Mouse (Mus musculus) brain, embryonic 14.5 days (tissue): ENCODE measurements around the gene Tbc1d2.

Source experiments
- CTCF ChIP-seq: fragments of 200-500 bp; IDR thresholded peaks from 2 replicates; pipeline ENCODE4 v1.5.1; 2012; ENCODE audit warnings: inconsistent platforms, mild to moderate bottlenecking, moderate library complexity, borderline replicate concordance; ENCODE audit not compliant: insufficient read depth, insufficient read length; ENCODE audit errors: extremely low read depth
- POLR2A ChIP-seq: fragments of 200-500 bp; IDR thresholded peaks from 2 replicates; pipeline ENCODE4 v1.6.1; 2012; ENCODE audit warnings: mild to moderate bottlenecking, inconsistent platforms, borderline replicate concordance; ENCODE audit not compliant: poor library complexity, insufficient read depth, insufficient read length, severe bottlenecking; ENCODE audit errors: extremely low read depth

DNA sequence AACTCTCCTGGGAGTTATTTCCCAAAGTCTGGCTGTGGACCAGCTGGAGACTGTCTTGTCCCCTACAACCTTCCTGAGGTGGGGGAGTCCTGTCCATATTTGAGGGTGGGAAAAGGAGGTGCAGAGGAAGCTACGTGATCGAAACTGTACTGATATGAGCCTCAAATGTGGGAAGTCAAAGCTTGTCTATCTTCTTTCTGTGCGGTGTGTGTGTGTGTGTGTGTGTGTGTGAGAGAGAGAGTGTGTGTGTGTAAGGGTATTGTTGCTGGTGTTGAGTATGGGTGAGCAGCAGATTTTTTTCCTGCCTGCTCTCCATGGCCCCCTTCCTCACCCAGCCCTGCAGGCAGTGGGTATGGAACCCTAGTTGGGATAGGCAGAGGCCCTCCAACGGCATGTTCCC is 85.8 kb downstream of the Tbc1d2 start:
- TF ChIP-seq CTCF (no peak), POLR2A (no peak)
